ENCODE assay signal across 11 mouse cellular contexts in the genomic region with DNA sequence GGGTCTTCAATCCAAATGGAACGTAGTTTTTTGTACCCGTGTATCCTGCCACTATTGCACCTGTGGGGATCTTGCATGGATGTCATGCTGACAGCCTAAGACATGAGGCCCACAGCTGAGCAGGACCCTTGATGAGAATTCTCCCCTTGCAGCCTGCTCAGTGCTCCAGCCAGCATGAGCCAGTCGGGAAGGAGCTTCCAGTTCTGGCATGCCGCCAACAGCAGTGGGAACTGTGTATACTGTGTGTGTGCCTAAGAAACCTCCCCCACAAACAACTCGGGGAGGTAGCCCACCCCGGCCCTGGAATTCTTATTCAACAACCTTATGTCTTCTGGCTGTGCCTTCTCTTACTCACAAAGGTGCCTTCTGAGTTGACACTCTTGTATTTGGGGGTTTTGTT. TPM values are rescaled to one million over a fixed set of nuclear protein-coding genes. Genes with fewer than 3 reads are reported as not detected.
DNase-seq lines count a peak whose midpoint lies in the region; ATAC-seq lines count a peak whose summit lies in the region.
"Had no signal": no experiment of that assay in that cellular context is flagged by ENCODE, and none has a peak within 500 bp of the region (broad histone marks: within the 10 kb centered on the region; RNA-seq: fewer than 3 reads in every experiment).

No protein-coding gene starts in this region.

- H3K9me3 ChIP-seq in heart, embryonic 12.5 days (replicated peaks) = no peaks in the 10 kb centered on the region
- H3K9me3 ChIP-seq in embryonic facial prominence, embryonic 14.5 days (ENCODE audit: control insufficient read depth, low read length) = no peaks in the 10 kb centered on the region
- H3K9me3 ChIP-seq: G1E had no signal

- no peak overlapping the region for H3K4me3 ChIP-seq in heart, embryonic 12.5 days
- H3K4me3 ChIP-seq in embryonic facial prominence, embryonic 14.5 days (ENCODE audit: low read depth, low read length) = no peak overlapping the region

- no peaks in the 10 kb centered on the region for H3K27me3 ChIP-seq in heart, embryonic 12.5 days (replicated peaks)
- H3K27me3 ChIP-seq in embryonic facial prominence, embryonic 14.5 days (replicated peaks; ENCODE audit: control insufficient read depth, insufficient read depth, low read length) = no peaks in the 10 kb centered on the region

- WGBS in heart, embryonic 12.5 days = 59% methylated on average over 6 of the region's 6 CpGs
- WGBS in embryonic facial prominence, embryonic 14.5 days = 50% methylated on average over 6 of the region's 6 CpGs

- ATAC-seq in heart, embryonic 12.5 days (ENCODE audit: insufficient number of reproducible peaks, low FRiP score) = 0 out of 2 replicates have a peak, but pooled peaks have one; percentile 55
- ATAC-seq in embryonic facial prominence, embryonic 14.5 days (ENCODE audit: low read depth) = peak; percentile 68; the same call in 1 of the 2 replicates
- ATAC-seq in monocyte, adult 5-6 weeks (replicated peaks; ENCODE audit: insufficient number of reproducible peaks, low FRiP score, low TSS enrichment, poor library complexity, severe bottlenecking) = no peak

- intact Hi-C loops in left cerebral cortex, postnatal 4 days (cut with DNase I) = no loop called here

- H3K27ac ChIP-seq in heart, embryonic 12.5 days (ENCODE audit: poor library complexity, severe bottlenecking) = no peak overlapping the region
- H3K27ac ChIP-seq in embryonic facial prominence, embryonic 14.5 days (replicated peaks; ENCODE audit: low read depth, low read length) = no peak overlapping the region
- H3K27ac ChIP-seq: kidney, postnatal 0 days; liver, embryonic 14.5 days had no signal

- no peak overlapping the region for H3K9ac ChIP-seq in heart, embryonic 12.5 days
- no peak overlapping the region for H3K9ac ChIP-seq in embryonic facial prominence, embryonic 14.5 days (ENCODE audit: low read depth, low read length)
- H3K9ac ChIP-seq: liver, embryonic 14.5 days had no signal

- H3K36me3 ChIP-seq in heart, embryonic 12.5 days = peaks cover 20% of the 10 kb centered on the region
- peaks cover 11% of the 10 kb centered on the region for H3K36me3 ChIP-seq in embryonic facial prominence, embryonic 14.5 days (ENCODE audit: control insufficient read depth, insufficient read depth, low read length)

- no peak overlapping the region for H3K4me2 ChIP-seq in heart, embryonic 12.5 days
- H3K4me2 ChIP-seq in embryonic facial prominence, embryonic 14.5 days (ENCODE audit: low read depth, low read length) = no peak overlapping the region

- peaks cover 3% of the 10 kb centered on the region; the same call in 1 of the 2 replicates for H3K4me1 ChIP-seq in heart, embryonic 12.5 days (replicated peaks)
- H3K4me1 ChIP-seq in embryonic facial prominence, embryonic 14.5 days (ENCODE audit: control insufficient read depth, insufficient read depth, low read length) = no peaks in the 10 kb centered on the region

- no peak for DNase-seq in heart, adult 18-20 months
- peak; percentile 64 for DNase-seq in left cerebral cortex, postnatal 4 days
- no peak for DNase-seq in left cerebral cortex, adult 9 months (ENCODE audit: low spot score in 2 of 2)
- DNase-seq in ZHBTc4 (ENCODE audit: low read depth, low spot score) = peak; percentile 18
- DNase-seq in embryonic facial prominence, embryonic 14.5 days (ENCODE audit: low spot score) = peak; percentile 71
- DNase-seq: thymus, adult 18-20 months had no signal

RNA-seq across cellular contexts. Expression of gene Gid4, which starts 20.4 kb away (rescaled TPM):
- 21.6 and 22.9 TPM in 2 replicates for polyA plus RNA-seq in heart, embryonic 12.5 days (2016; fragmentation: Nextera tagmentation; extraction: Ambion mirVana)
- total RNA-seq in heart, adult 18-20 months (2021) = 10 to 100 TPM; 41.2 to 48.6 TPM
- 10 to 100 TPM; 37.8 to 38.4 TPM for total RNA-seq in left cerebral cortex, postnatal 4 days (2021)
- polyA plus RNA-seq in embryonic facial prominence, embryonic 14.5 days (2014; fragmentation: Nextera tagmentation; extraction: Ambion mirVana) = 26.3 and 26.5 TPM in 2 replicates
- total RNA-seq in monocyte, adult 5-6 weeks (2017) = 8.1 to 14.6 TPM (median 11.8 TPM) in 3 replicates

RNA-seq across cellular contexts. Expression of gene Atpaf2, which starts 21.7 kb away (rescaled TPM):
- 47.2 and 50.5 TPM in 2 replicates for polyA plus RNA-seq in heart, embryonic 12.5 days (2016; fragmentation: Nextera tagmentation; extraction: Ambion mirVana)
- 10 to 100 TPM; 43.0 to 49.2 TPM for total RNA-seq in heart, adult 18-20 months (2021)
- total RNA-seq in left cerebral cortex, postnatal 4 days (2021) = 10 to 100 TPM; 28.9 to 30.5 TPM
- polyA plus RNA-seq in embryonic facial prominence, embryonic 14.5 days (2014; fragmentation: Nextera tagmentation; extraction: Ambion mirVana) = 42.9 and 44.0 TPM in 2 replicates
- total RNA-seq in monocyte, adult 5-6 weeks (2017) = 27.7 to 54.4 TPM (median 42.7 TPM) in 3 replicates

RNA-seq across cellular contexts. Expression of gene Drc3, which starts 43.4 kb away (rescaled TPM):
- polyA plus RNA-seq in heart, embryonic 12.5 days (2016; fragmentation: Nextera tagmentation; extraction: Ambion mirVana) = 1.6 and 2.3 TPM in 2 replicates
- 1 to 10 TPM; 3.3 TPM for total RNA-seq in heart, adult 18-20 months (2021)
- 1 to 10 TPM; 4.7 to 4.8 TPM for total RNA-seq in left cerebral cortex, postnatal 4 days (2021)
- polyA plus RNA-seq in embryonic facial prominence, embryonic 14.5 days (2014; fragmentation: Nextera tagmentation; extraction: Ambion mirVana) = 4.2 and 7.9 TPM in 2 replicates
- total RNA-seq in monocyte, adult 5-6 weeks (2017) = 0.39 TPM in 1 of 3 replicates, not detected in the others

RNA-seq across cellular contexts. Expression of gene Tom1l2, which starts 43.8 kb away (rescaled TPM):
- polyA plus RNA-seq in heart, embryonic 12.5 days (2016; fragmentation: Nextera tagmentation; extraction: Ambion mirVana) = 28.9 and 32.1 TPM in 2 replicates
- total RNA-seq in heart, adult 18-20 months (2021) = 100 to 1,000 TPM; 107 to 116 TPM
- 10 to 100 TPM; 86.8 to 90.6 TPM for total RNA-seq in left cerebral cortex, postnatal 4 days (2021)
- polyA plus RNA-seq in embryonic facial prominence, embryonic 14.5 days (2014; fragmentation: Nextera tagmentation; extraction: Ambion mirVana) = 21.8 and 23.4 TPM in 2 replicates
- total RNA-seq in monocyte, adult 5-6 weeks (2017) = 4.2 to 14.6 TPM (median 9.3 TPM) in 3 replicates

RNA-seq across cellular contexts. Expression of gene Drg2, which starts 57.8 kb away (rescaled TPM):
- polyA plus RNA-seq in heart, embryonic 12.5 days (2016; fragmentation: Nextera tagmentation; extraction: Ambion mirVana) = 67.1 and 69.4 TPM in 2 replicates
- 10 to 100 TPM; 26.4 to 30.5 TPM for total RNA-seq in heart, adult 18-20 months (2021)
- 10 to 100 TPM; 72.1 to 72.3 TPM for total RNA-seq in left cerebral cortex, postnatal 4 days (2021)
- 95.2 and 110 TPM in 2 replicates for polyA plus RNA-seq in embryonic facial prominence, embryonic 14.5 days (2014; fragmentation: Nextera tagmentation; extraction: Ambion mirVana)
- total RNA-seq in monocyte, adult 5-6 weeks (2017) = 29.6 to 43.7 TPM (median 35.4 TPM) in 3 replicates

Comparison
In these comparisons a context has a peak if more than half of its experiments do, and no peak if none do; other contexts are left out.
1. DNase-seq: peak in left cerebral cortex, postnatal 4 days (single experiment), ZHBTc4 (single experiment) and embryonic facial prominence, embryonic 14.5 days (single experiment); none in heart, adult 18-20 months (0 of 2) and left cerebral cortex, adult 9 months (0 of 2).